Mouse (Mus musculus): Measurements from ENCODE around the gene Tbc1d10b.

- TF ChIP-seq POLR2A (IDR thresholded peaks at IDR 0.05; ENCODE audit: extremely low read depth, insufficient read depth, low read length) (no peak), CTCF (IDR thresholded peaks at IDR 0.05; ENCODE audit: low read depth, low read length) (no peak)
These were observed 47.7 kb upstream of the Tbc1d10b start for GRCm38 (mm10) chr7:127255965-127256364.

All from liver, adult 2 months (tissue).